Mouse (Mus musculus): ENCODE data around the gene Pik3c2g.
A peak's percentile ranks its signal among the peaks of the same experiment; 100 is the strongest.

- TF ChIP-seq CTCF (IDR thresholded peaks at IDR 0.05) (peak; percentile 60), EP300 (IDR thresholded peaks at IDR 0.05) (no peak)
These were observed 10.6 kb upstream of the Pik3c2g start for GRCm38 (mm10) chr6:139576261-139577014.

Data from lung, postnatal 0 days (tissue).